14 mouse cellular contexts compared by ENCODE assay signal in genomic region chr11:115098203-115098932, GRCm38 (mm10). TPM values are rescaled to one million over a fixed set of nuclear protein-coding genes. Genes with fewer than 3 reads are reported as not detected.
DNase-seq lines count a peak whose midpoint lies in the region; ATAC-seq and TF ChIP-seq lines count a peak whose summit lies in the region.
"Had no signal": no experiment of that assay in that cellular context is flagged by ENCODE, and none has a peak within 500 bp of the region (broad histone marks: within the 10 kb centered on the region; RNA-seq: fewer than 3 reads in every experiment).

No protein-coding gene starts in this region.

- H3K36me3 ChIP-seq in hindbrain, embryonic 14.5 days (replicated peaks; ENCODE audit: control insufficient read depth, insufficient read depth): no peaks in the 10 kb centered on the region
- H3K36me3 ChIP-seq: embryonic facial prominence, embryonic 12.5 days; G1E had no signal

- no peak overlapping the region for H3K4me3 ChIP-seq in left cerebral cortex, adult 2 months
- H3K4me3 ChIP-seq in hindbrain, embryonic 14.5 days (replicated peaks; ENCODE audit: low read length): no peak overlapping the region
- H3K4me3 ChIP-seq: embryonic facial prominence, embryonic 12.5 days had no signal

- no peak overlapping the region for H3K27ac ChIP-seq in left cerebral cortex, adult 2 months
- no peak overlapping the region for H3K27ac ChIP-seq in hindbrain, embryonic 14.5 days
- H3K27ac ChIP-seq: embryonic facial prominence, embryonic 12.5 days had no signal

- ATAC-seq in hindbrain, embryonic 14.5 days (ENCODE audit: low FRiP score): no peak

- no peaks in the 10 kb centered on the region for H3K27me3 ChIP-seq in hindbrain, embryonic 14.5 days (ENCODE audit: control insufficient read depth, insufficient read depth, low read length)
- H3K27me3 ChIP-seq: embryonic facial prominence, embryonic 12.5 days had no signal

- 66% methylated on average over 10 of the region's 10 CpGs for WGBS in hindbrain, embryonic 14.5 days

- TF ChIP-seq CTCF in left cerebral cortex, adult 2 months (IDR thresholded peaks at IDR 0.05): no peak

- H3K9ac ChIP-seq in hindbrain, embryonic 14.5 days: no peak overlapping the region
- H3K9ac ChIP-seq: embryonic facial prominence, embryonic 12.5 days had no signal

- DNase-seq in embryo, embryonic 10 days (ENCODE audit: low spot score): peak; percentile 32
- DNase-seq in embryo, embryonic 10.5 days (ENCODE audit: low spot score): no peak
- peak; percentile 50 for DNase-seq in left cerebral cortex, postnatal 4 days
- no peak for DNase-seq in left cerebral cortex, adult 2 months (ENCODE audit: extremely low spot score in 1 of 2, low spot score in 2 of 2)
- peak; percentile 58 to 66 for DNase-seq in cerebellum, postnatal 10 days
- peak; percentile 16 to 32 for DNase-seq in layer of hippocampus, postnatal 14 days (ENCODE audit: low spot score in 2 of 2)
- no peak for DNase-seq in yolk sac, embryonic 10.5 days (ENCODE audit: low spot score)
- no peak for DNase-seq in hindbrain, embryonic 14.5 days (ENCODE audit: low spot score)
- DNase-seq: adrenal gland, adult 2 months; kidney, postnatal 36 days had no signal

- H3K4me1 ChIP-seq in hindbrain, embryonic 14.5 days (replicated peaks; ENCODE audit: control insufficient read depth, insufficient read depth, low read length): no peaks in the 10 kb centered on the region
- H3K4me1 ChIP-seq: megakaryocyte, embryonic 14.5 days had no signal

- 0 out of 2 replicates have a peak, but pooled peaks cover 2% of the 10 kb centered on the region for H3K9me3 ChIP-seq in hindbrain, embryonic 14.5 days (ENCODE audit: control insufficient read depth, low read length)
- H3K9me3 ChIP-seq: embryonic facial prominence, embryonic 12.5 days had no signal

- intact Hi-C loops in left cerebral cortex, postnatal 4 days (cut with DNase I): no loop called here
- intact Hi-C loops in left cerebral cortex, adult 2 months (cut with DNase I): no loop called here

- no peak overlapping the region for H3K4me2 ChIP-seq in hindbrain, embryonic 14.5 days (replicated peaks)
- H3K4me2 ChIP-seq: embryonic facial prominence, embryonic 12.5 days had no signal

RNA-seq across cellular contexts. Expression of gene Rab37, which starts 7.1 kb away (rescaled TPM):
- under 1 TPM; 0.38 to 0.68 TPM for total RNA-seq in left cerebral cortex, postnatal 4 days (2021)
- 1 to 10 TPM; 1.8 to 2.4 TPM for total RNA-seq in left cerebral cortex, adult 2 months (2021)
- 1 to 10 TPM; 1.6 to 5.1 TPM for total RNA-seq in layer of hippocampus, postnatal 14 days (2021)
- polyA plus RNA-seq in hindbrain, embryonic 14.5 days (2014; fragmentation: Nextera tagmentation; extraction: Ambion mirVana): 0.59 and 0.66 TPM in 2 replicates

RNA-seq across cellular contexts. Expression of gene Cd300lf, which starts 35.4 kb away (rescaled TPM):
- under 1 TPM; 0.30 to 0.48 TPM for total RNA-seq in left cerebral cortex, postnatal 4 days (2021)
- total RNA-seq in left cerebral cortex, adult 2 months (2021): under 1 TPM in 1 of 2 experiments, not detected in 1; 0.58 TPM
- total RNA-seq in layer of hippocampus, postnatal 14 days (2021): under 1 TPM; 0.35 to 0.76 TPM
- not detected in 2 replicates for polyA plus RNA-seq in hindbrain, embryonic 14.5 days (2014; fragmentation: Nextera tagmentation; extraction: Ambion mirVana)
- polyA plus RNA-seq: G1E had no signal

RNA-seq across cellular contexts. Expression of gene Cd300e, which starts 36.4 kb away (rescaled TPM):
- total RNA-seq in left cerebral cortex, postnatal 4 days (2021): not detected
- total RNA-seq in left cerebral cortex, adult 2 months (2021): under 1 TPM in 1 of 2 experiments, not detected in 1; 0.27 TPM
- not detected for total RNA-seq in layer of hippocampus, postnatal 14 days (2021)
- polyA plus RNA-seq in hindbrain, embryonic 14.5 days (2014; fragmentation: Nextera tagmentation; extraction: Ambion mirVana): 0.16 TPM in 1 of 2 replicates, not detected in the other
- total RNA-seq: G1E; hematopoietic stem cell, adult 5-6 weeks had no signal
- polyA plus RNA-seq: adrenal gland, adult 2 months; G1E had no signal

RNA-seq across cellular contexts. Expression of gene Cd300ld3, which starts 50.2 kb away (rescaled TPM):
- under 1 TPM; 0.50 to 0.62 TPM for total RNA-seq in left cerebral cortex, postnatal 4 days (2021)
- under 1 TPM in 1 of 2 experiments, not detected in 1; 0.77 TPM for total RNA-seq in left cerebral cortex, adult 2 months (2021)
- total RNA-seq in layer of hippocampus, postnatal 14 days (2021): not detected
- not detected in 2 replicates for polyA plus RNA-seq in hindbrain, embryonic 14.5 days (2014; fragmentation: Nextera tagmentation; extraction: Ambion mirVana)
- total RNA-seq: hematopoietic stem cell, adult 5-6 weeks had no signal
- polyA plus RNA-seq: embryonic facial prominence, embryonic 12.5 days; G1E had no signal

Comparison
In these comparisons a context has a peak if more than half of its experiments do, and no peak if none do; other contexts are left out.
1. DNase-seq: peak in embryo, embryonic 10 days (single experiment), left cerebral cortex, postnatal 4 days (single experiment), cerebellum, postnatal 10 days (2 of 2) and layer of hippocampus, postnatal 14 days (2 of 2); none in embryo, embryonic 10.5 days (single experiment), left cerebral cortex, adult 2 months (0 of 2), yolk sac, embryonic 10.5 days (single experiment) and hindbrain, embryonic 14.5 days (single experiment).